Mouse (Mus musculus) spleen, adult 2 months (tissue): ENCODE measurements around the gene Rpain.
A peak's percentile ranks its signal among the peaks of the same experiment; 100 is the strongest.

Experiments used
- CTCF ChIP-seq: fragments of 200-500 bp; IDR thresholded peaks from 2 replicates; pipeline ENCODE4 v1.5.1; 2011; ENCODE audit warnings: mild to moderate bottlenecking, inconsistent platforms; ENCODE audit not compliant: insufficient read depth, insufficient read length, insufficient replicate concordance; ENCODE audit errors: extremely low read depth
- POLR2A ChIP-seq: fragments of 200-500 bp; IDR thresholded peaks from 2 replicates; pipeline ENCODE4 v1.6.1; 2011; ENCODE audit warnings: low read depth, low read length, inconsistent platforms

DNA sequence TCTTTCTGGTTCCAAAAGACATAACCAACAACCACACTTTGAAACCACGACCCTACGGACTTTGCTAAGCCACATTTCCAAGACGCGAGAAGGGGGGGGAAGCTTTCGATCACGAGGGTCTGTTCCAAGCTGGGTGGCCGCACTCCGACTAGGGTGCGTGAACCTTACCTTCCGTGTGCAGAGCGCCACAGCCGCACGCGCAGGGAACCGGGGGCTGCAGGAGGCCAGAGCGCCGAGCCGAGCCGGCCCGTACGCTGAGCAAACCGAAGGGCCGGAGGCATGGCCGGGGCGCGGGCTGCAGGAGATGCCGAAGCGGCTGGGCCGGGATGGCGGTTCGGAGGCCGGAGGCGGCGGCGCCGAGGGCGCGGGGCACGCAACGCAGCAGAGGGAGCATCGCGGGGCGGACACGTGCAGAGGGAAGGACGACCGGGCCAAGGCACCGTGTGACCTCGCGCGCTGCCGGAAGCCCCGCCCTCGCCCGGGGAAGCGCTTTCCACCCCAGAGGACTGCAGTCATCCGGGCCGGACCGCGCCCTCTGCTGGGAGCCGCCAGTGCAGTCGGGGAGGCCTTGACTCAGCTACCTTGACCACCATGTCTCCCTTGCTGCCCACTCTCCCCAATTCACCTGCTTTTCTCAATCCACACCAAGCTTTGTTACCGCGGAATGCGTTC, 12.7 kb downstream of the Rpain start, which contains the start of gene C1qbp:
- TF ChIP-seq CTCF = peak; percentile 99
- TF ChIP-seq POLR2A = peak; percentile 5; the same call in 1 of the 2 replicates
